Mouse (Mus musculus): ENCODE measurements at regions not wholly inside any gene's neighbourhood (a gene's known extent, or its start where the extent isn't known, plus 50 kb on each side); places are given as distances from the start of the nearest gene placed in this dataset.

DNA sequence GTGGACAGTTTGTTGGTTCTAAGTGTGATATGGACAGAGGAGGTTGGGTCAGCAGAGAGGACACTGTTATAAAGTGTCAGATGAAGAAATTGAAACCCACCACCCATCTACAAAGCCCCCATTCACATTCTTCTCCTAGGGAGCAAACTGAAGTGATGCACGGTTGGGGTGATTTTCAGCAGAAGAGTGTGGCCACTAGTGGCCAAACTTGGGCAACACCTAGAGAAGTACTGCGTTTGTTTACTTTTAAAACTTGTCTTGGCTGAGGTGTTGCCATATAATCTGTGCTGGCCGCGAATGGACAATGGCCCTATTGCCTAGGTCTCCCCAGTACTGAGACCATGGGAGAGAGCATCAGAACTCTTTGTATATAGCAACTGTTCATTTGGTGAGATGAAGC, 150.8 kb upstream of the Cox10 start:
- peak in 1 of 2 experiments; percentile 15 for DNase-seq (ENCODE audit: low spot score in 2 of 2)

DNA sequence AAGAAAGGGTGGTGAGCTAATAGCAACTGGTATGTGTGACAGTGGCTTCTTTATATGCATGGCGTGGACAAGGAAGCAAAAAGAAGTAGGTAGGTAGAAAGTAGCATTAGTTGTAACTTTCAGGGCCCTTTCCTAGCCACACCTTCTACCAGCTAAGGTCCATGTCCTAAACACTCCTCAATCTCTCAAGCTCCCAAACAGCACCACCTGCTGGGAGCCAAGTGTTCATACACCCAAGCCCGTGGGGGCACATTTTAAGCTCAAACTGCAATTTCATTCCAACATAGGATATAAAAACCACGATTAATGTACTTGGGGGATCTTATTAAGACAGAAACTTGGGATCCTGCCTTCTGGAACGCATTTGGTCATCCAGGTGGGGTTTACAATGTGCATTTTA, 141.6 kb upstream of the Cox10 start:
- DNase-seq (ENCODE audit: low spot score in 2 of 2) = no peak

- no peak for DNase-seq (ENCODE audit: low spot score in 2 of 2)
Observed at GRCm38 (mm10) chr11:64217181-64217580, 137.9 kb upstream of the Cox10 start.

- peak in 1 of 2 experiments; percentile 39 for DNase-seq (ENCODE audit: low spot score in 2 of 2)
Observed at GRCm38 (mm10) chr11:64210916-64211315, 131.6 kb upstream of the Cox10 start.

DNA sequence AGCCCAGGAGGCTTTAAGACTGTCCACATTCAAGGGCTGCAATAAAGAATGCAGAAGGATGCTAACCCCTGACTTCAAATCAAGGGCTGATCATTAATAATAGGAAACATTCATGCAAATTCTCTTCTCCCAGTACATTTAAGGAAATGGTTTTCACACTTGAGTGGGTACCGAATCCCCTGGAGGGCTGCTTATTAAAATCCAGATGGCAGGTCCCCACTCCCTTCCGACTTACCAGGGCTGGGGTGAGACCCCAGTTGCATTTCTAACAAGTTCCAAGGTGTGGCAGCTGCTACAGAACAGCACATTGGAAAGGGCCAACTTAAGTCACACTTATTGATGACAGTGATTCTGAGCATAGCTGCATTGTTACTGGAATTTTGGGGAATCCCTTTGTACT, 129.0 kb upstream of the Cox10 start:
- DNase-seq (ENCODE audit: low spot score in 2 of 2) = no peak

DNA sequence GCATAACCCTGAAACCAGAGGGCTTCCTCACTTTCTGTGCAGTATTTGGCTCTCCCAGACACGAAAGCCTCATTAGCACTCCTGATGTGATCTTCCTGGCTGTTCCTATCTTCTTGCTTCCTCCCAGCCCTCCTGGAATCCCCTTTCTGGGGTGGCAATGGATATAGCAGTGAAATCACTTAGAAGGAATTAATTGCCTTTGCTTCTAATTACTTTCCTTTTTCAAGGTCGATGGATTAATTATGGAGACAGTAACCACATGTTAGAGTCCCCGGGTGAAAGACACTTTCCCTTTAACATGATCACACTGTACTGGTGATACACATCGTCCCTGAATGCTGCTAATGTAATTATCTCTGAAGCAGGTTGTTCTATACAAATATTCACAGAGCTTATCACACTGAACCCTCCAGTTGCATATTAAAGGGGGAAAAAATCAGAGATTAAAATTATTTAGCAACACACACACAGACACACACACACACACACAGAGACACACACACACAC, 128.1 kb upstream of the Cox10 start:
- no peak for DNase-seq (ENCODE audit: low spot score in 2 of 2)

DNA sequence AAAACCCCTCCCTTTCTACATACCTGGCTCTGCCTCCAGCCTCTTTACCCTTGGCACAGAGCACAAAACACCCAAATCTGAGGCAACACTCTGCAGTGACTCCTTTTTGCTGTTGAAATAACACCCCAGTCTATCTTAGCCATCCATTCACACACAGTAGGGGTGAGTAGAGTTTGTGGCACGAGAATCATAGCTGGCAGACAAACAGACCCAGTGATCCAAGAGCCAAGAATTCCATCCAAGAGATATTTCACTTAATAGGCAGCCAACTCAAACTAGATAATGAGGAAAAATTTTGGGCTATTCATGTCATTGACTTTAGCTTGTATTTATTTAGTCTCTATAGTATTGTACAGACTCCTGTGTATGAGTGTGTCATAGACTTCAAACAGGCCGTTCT, 126.9 kb upstream of the Cox10 start:
- DNase-seq (ENCODE audit: low spot score in 2 of 2) = no peak

DNA sequence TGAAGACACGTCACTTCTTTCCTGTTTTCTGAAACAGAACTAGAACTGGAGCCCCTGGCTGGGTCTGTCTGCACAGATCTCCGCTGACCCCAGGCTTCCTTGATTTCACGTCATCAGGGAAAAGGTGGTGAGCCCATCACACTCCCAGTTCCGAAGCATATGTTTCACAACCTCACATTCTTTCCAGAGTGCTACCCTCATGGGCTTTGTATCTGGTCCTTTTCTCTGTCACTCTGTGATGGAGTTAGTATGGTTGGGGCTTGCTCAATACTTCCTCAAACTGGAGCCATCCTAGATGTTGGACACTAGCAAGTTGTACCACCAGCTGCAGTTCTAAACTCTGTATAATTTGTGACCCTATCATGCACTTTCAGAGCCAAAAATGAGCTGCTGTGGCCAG, 125.8 kb upstream of the Cox10 start:
- DNase-seq (ENCODE audit: low spot score in 2 of 2) = no peak

DNA sequence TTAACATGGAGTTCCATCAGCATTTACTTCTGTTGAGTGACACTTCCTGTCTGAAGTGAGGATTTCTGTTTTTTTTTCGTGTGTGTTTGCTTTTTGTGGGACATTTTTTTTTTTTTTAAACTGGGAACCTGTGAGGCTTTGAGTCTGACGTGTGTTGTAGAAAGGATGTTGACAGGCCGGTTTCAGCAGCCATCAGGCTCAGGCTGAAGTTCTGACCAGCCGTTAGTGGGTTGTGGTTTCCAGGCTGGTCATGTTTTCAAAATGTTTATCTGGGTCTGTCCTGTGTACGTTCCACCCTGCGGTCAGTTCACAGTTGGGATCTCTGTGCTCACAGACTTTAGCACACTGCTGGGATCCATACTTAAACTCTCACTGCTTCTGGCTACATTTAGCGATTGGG, 125.0 kb upstream of the Cox10 start:
- no peak for DNase-seq (ENCODE audit: low spot score in 2 of 2)

- DNase-seq (ENCODE audit: low spot score in 2 of 2) = no peak
Observed at GRCm38 (mm10) chr11:64200874-64201273, 121.6 kb upstream of the Cox10 start.

DNA sequence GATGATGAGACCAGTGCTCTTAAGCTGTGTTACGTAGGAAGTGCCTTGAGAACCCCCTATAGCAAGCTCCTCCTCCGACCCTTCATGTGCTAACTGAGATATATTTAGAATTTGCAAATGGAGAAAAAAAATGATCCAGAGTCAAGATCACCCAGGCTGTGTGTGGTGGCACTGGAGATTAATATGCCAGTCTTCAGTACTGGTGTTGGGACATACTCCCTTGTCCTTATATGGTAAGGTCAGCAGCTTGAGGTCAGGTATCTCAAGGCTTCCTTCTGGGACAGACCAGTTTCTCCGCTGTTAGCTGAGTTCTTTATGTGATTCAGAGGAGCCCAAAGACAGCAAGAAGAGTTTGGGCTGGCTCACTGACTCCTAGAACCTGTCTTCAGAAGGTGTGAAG, 116.0 kb upstream of the Cox10 start:
- DNase-seq (ENCODE audit: low spot score in 2 of 2) = no peak

DNA sequence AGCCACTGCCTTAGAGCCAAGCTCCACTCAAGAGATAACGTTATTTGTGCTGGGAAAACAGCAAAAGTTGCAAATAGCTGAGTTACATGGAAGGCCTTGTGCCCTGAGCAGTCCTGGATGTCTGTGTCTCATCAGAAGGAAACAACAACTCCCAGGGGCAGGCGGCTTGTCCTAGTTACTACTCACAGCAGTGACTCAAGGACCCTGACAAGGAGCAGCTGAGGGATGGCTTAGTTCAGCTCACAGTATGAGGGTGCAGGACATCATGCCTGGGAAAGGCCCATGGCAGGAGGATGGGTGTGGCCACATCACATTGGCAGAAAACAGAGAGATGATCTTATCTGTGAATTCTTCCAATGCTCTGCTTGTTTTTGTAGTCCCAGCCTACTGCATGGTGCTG, 109.4 kb upstream of the Cox10 start:
- no peak for DNase-seq (ENCODE audit: low spot score in 2 of 2)

GRCm38 (mm10) chr11:64187488-64188444, 108.5 kb upstream of the Cox10 start:
- DNase-seq (ENCODE audit: low spot score in 2 of 2) = no peak

GRCm38 (mm10) chr11:64187007-64187406, 107.7 kb upstream of the Cox10 start:
- no peak for DNase-seq (ENCODE audit: low spot score in 2 of 2)

DNA sequence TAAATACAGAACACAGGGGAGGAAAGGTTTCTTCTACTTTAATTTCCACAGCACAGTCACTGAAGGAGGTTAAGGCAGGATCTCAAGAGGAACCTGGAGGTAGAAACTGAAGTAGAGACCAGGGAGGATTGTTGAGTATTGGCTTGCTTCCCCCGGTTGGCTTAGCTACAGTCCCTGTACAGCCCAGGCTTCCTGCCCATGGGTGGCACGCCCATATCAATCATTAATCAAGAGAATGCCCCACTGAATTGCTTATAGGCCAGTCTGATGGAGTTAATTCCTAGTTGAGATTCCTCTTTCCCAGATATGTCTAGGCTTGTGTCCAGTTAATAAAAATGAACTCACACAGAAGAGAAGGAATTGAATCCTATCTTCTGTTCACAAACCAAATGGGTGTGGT, 107.3 kb upstream of the Cox10 start:
- no peak for DNase-seq (ENCODE audit: low spot score in 2 of 2)

- no peak for DNase-seq (ENCODE audit: low spot score in 2 of 2)
Observed at GRCm38 (mm10) chr11:64180036-64180435, 100.8 kb upstream of the Cox10 start.

DNA sequence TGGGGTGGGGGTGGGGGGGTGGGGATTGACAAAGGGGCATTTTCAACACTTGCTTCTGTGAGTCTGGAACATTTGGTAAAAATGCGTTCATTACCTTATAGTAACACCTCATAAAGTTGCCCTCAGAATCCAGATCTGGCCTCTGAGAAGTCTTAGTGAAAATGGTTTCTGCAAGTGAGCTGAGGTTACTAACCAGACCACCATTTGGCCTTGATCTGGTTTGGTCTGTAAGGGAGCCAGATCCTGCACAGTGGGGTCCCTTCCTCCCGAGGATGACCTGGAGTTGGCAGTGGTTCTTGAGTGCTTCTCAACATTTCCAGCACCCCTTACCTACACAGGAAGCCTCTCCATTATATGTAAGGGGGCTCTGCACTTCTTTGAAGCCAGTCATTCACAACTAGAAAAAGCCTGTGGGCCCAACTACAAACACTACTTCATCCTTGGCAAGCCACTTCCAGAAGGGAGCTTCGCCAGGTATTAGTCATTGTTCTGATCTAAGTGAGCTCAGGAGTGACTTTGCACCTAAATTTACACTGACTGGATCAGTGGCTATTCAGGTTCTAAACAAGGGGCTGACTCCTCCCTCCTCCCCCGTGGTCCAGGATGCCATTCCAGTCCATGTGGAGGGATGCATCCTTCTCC, 94.3 kb upstream of the Cox10 start:
- DNase-seq (ENCODE audit: low spot score in 2 of 2) = no peak

DNA sequence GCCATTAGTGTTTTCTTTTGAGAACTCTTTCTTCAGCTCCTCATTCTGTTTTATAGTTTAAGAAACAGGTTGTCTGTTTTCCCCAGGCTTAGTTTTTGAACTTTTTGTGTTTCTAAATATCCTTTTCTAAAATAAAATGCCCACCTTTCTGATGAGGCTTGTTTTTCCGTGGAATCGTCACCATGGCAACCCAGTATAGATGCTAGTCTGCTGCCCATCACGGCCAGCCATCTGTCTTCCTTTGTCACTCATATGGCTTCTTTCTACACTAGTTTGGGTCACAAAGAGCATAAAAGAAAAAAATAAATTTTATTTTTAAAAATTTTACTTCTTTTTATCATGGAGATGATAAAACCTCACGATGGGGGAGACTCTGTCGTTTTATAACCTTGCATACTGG, 93.7 kb upstream of the Cox10 start:
- no peak for DNase-seq (ENCODE audit: low spot score in 2 of 2)

- no peak for DNase-seq (ENCODE audit: low spot score in 2 of 2)
Observed at GRCm38 (mm10) chr11:64168626-64169025, 89.4 kb upstream of the Cox10 start.

DNA sequence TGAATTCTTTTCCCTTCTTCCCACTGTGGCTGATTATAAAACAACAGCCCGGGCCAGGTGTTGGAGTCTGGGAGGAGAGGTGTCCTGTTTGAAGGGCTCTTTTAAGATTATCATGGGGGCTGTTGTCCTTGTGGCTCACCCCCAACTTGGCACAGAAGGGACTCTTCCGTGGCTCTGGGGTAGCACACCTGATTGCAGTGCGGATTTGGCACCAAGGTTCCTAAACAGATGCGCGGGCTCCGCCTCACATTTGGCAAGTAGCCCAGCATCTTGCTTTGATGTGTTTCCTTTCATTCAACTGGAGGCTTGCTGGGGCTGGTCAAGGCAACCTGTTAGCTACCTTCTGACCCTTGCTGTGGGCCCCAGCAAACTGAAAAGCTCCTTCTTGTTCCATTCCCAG, 85.5 kb upstream of the Cox10 start:
- no peak for DNase-seq (ENCODE audit: low spot score in 2 of 2)

GRCm38 (mm10) chr11:64158281-64158680, 79.0 kb upstream of the Cox10 start:
- no peak for DNase-seq (ENCODE audit: low spot score in 2 of 2)

DNA sequence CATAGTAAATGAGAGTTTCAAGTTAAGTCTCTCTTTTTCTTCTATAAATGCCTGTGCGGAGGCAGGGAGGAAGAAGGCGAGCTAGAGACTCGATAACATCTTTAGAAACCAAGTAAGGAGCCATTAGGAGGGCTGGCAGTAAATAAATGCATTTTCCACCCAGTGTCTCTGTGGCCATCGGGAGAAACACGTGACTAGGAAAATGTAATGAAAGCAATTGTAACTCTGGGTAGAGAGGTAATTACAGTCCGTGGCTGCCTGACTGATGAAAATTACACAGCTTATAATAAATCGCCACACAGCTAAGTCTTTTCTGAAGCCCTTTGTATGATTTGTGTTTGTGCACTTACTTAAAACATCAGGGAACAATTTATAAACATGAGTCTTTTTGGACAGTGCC, 77.4 kb upstream of the Cox10 start:
- no peak for DNase-seq (ENCODE audit: low spot score in 2 of 2)

GRCm38 (mm10) chr11:64139483-64139882, 60.2 kb upstream of the Cox10 start:
- no peak for DNase-seq (ENCODE audit: low spot score in 2 of 2)

Data from spleen, postnatal 4 days (tissue).